Comparison of ENCODE assay signal across 30 mouse cellular contexts in the genomic region with DNA sequence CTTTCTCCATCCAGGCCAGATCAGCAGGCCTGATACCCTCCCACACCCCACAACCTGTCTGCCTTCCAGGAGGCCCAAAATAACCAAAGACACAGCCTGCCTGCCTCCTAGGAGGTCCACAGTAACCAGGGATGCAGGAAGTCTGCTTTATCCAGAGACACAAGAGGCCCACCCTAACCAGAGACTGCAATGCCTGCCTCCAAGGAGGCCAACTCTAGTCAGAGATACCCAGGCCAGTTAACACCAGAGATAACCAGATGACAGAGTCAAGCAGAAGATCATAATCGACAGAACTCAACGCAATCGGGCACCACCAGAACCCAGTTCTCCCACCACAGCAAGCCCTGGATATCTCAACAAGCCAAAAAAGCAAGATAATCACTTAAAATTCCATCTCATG.
"Had no signal": no experiment of that assay in that cellular context is flagged by ENCODE, and none has a peak within 500 bp of the region (broad histone marks: within the 10 kb centered on the region; RNA-seq: fewer than 3 reads in every experiment).

No protein-coding gene starts in this region.

- H3K9ac ChIP-seq: limb, embryonic 12.5 days; limb, embryonic 13.5 days; limb, embryonic 15.5 days; liver, embryonic 14.5 days; liver, embryonic 15.5 days; lung, embryonic 14.5 days; lung, embryonic 15.5 days; midbrain, embryonic 12.5 days; midbrain, embryonic 13.5 days; midbrain, embryonic 15.5 days; neural tube, embryonic 12.5 days; neural tube, embryonic 13.5 days had no signal

- ATAC-seq: lung, postnatal 0 days; midbrain, embryonic 13.5 days; midbrain, embryonic 15.5 days; midbrain, embryonic 16.5 days had no signal

- H3K36me3 ChIP-seq: limb, embryonic 10.5 days; limb, embryonic 12.5 days; limb, embryonic 13.5 days; limb, embryonic 15.5 days; liver, embryonic 15.5 days; lung, embryonic 15.5 days had no signal

- H3K4me1 ChIP-seq: limb, embryonic 10.5 days; limb, embryonic 12.5 days; limb, embryonic 13.5 days; limb, embryonic 15.5 days; liver, embryonic 15.5 days; lung, embryonic 15.5 days; megakaryocyte, embryonic 14.5 days; midbrain, embryonic 10.5 days; midbrain, embryonic 12.5 days; midbrain, embryonic 13.5 days; midbrain, embryonic 15.5 days; neural tube, embryonic 12.5 days; neural tube, embryonic 13.5 days had no signal

- H3K4me3 ChIP-seq: left cerebral cortex, adult 2 months; limb, embryonic 10.5 days; limb, embryonic 12.5 days; limb, embryonic 13.5 days; limb, embryonic 15.5 days; liver, embryonic 15.5 days; lung, embryonic 15.5 days; megakaryocyte, embryonic 14.5 days; midbrain, embryonic 10.5 days; midbrain, embryonic 12.5 days; midbrain, embryonic 13.5 days; midbrain, embryonic 15.5 days; myocyte; neural tube, embryonic 12.5 days; neural tube, embryonic 13.5 days had no signal

- H3K27ac ChIP-seq: left cerebral cortex, adult 2 months; limb, embryonic 10.5 days; limb, embryonic 12.5 days; limb, embryonic 13.5 days; limb, embryonic 15.5 days; liver, embryonic 14.5 days; liver, embryonic 15.5 days; lung, embryonic 15.5 days; macrophage; midbrain, embryonic 10.5 days; midbrain, embryonic 12.5 days; midbrain, embryonic 13.5 days; midbrain, embryonic 15.5 days; neural tube, embryonic 12.5 days; neural tube, embryonic 13.5 days had no signal

- H3K27me3 ChIP-seq: limb, embryonic 12.5 days; limb, embryonic 13.5 days; limb, embryonic 15.5 days; liver, embryonic 15.5 days; lung, embryonic 15.5 days; megakaryocyte, embryonic 14.5 days; midbrain, embryonic 12.5 days; midbrain, embryonic 13.5 days; midbrain, embryonic 15.5 days; neural tube, embryonic 12.5 days; neural tube, embryonic 13.5 days had no signal

- DNase-seq: left cerebral cortex, postnatal 4 days; liver; lung, adult 18-20 months; lung, adult 2 months; lung, embryonic 14.5 days; lung, postnatal 10 days; lung, postnatal 14 days; lung, postnatal 36 days; lung, postnatal 4 days; midbrain, embryonic 14.5 days had no signal

- H3K9me3 ChIP-seq: limb, embryonic 10.5 days; limb, embryonic 12.5 days; limb, embryonic 13.5 days; limb, embryonic 15.5 days; liver, embryonic 15.5 days; lung, embryonic 15.5 days; megakaryocyte, embryonic 14.5 days; midbrain, embryonic 10.5 days; midbrain, embryonic 12.5 days; midbrain, embryonic 13.5 days; midbrain, embryonic 15.5 days; neural tube, embryonic 12.5 days; neural tube, embryonic 13.5 days had no signal

- H3K4me2 ChIP-seq: limb, embryonic 12.5 days; limb, embryonic 13.5 days; limb, embryonic 15.5 days; liver, embryonic 15.5 days; lung, embryonic 14.5 days; lung, embryonic 15.5 days; midbrain, embryonic 11.5 days; midbrain, embryonic 12.5 days; midbrain, embryonic 13.5 days; midbrain, embryonic 15.5 days; neural tube, embryonic 12.5 days; neural tube, embryonic 13.5 days had no signal
